Mouse (Mus musculus) forebrain, embryonic 10.5 days (tissue): Measurements from ENCODE around the gene Naxe. TPM values are rescaled to one million over a fixed set of nuclear protein-coding genes. Genes with fewer than 3 reads are reported as not detected.
A peak's percentile ranks its signal among the peaks of the same experiment; 100 is the strongest.

Experiments
- DNase-seq: peaks from one replicate; pipeline ENCODE4 v3.0.0-alpha.2; 2017; ENCODE audit warnings: low spot score; ENCODE audit errors: extremely low spot score
- H3K27ac ChIP-seq: fragments of 300-500 bp; sonication (generic); 2 replicates; pipeline ENCODE4 v1.5.1; 2016; ENCODE audit warnings: mild to moderate bottlenecking
- H3K27me3 ChIP-seq: fragments of 300-500 bp; sonication (generic); 2 replicates; pipeline ENCODE4 v1.6.1; 2016; ENCODE audit warnings: mild to moderate bottlenecking; ENCODE audit not compliant: poor library complexity, severe bottlenecking
- H3K36me3 ChIP-seq: fragments of 300-500 bp; sonication (generic); replicated peaks from 2 replicates; pipeline ENCODE4 v1.6.1; 2016; ENCODE audit warnings: mild to moderate bottlenecking, moderate library complexity
- H3K4me1 ChIP-seq: fragments of 300-500 bp; sonication (generic); 2 replicates; pipeline ENCODE4 v1.6.1; 2016
- H3K4me3 ChIP-seq: fragments of 300-500 bp; sonication (generic); 2 replicates; pipeline ENCODE4 v1.5.1; 2016; ENCODE audit warnings: mild to moderate bottlenecking, moderate library complexity
- H3K9me3 ChIP-seq: fragments of 300-500 bp; sonication (generic); 2 replicates; pipeline ENCODE4 v1.6.1; 2016; ENCODE audit warnings: mild to moderate bottlenecking, moderate library complexity
- WGBS: fragments of 180-500 bp; shearing (Covaris S2); methylation state at CpG from one replicate; pipeline ENCODE4 v1.1.7; 2016; 5-methylcytosine and 5-hydroxymethylcytosine counted together
- polyA plus RNA-seq: library from polyadenylated mRNA; unstranded; fragments of >200 nt; fragmentation: Nextera tagmentation; extraction: Ambion mirVana; gene quantifications from 2 replicates; pipeline ENCODE4 v1.2.1, GENCODE M21; 2016

Gene Naxe
- polyA plus RNA-seq: 125 and 134 TPM in 2 replicates

DNA sequence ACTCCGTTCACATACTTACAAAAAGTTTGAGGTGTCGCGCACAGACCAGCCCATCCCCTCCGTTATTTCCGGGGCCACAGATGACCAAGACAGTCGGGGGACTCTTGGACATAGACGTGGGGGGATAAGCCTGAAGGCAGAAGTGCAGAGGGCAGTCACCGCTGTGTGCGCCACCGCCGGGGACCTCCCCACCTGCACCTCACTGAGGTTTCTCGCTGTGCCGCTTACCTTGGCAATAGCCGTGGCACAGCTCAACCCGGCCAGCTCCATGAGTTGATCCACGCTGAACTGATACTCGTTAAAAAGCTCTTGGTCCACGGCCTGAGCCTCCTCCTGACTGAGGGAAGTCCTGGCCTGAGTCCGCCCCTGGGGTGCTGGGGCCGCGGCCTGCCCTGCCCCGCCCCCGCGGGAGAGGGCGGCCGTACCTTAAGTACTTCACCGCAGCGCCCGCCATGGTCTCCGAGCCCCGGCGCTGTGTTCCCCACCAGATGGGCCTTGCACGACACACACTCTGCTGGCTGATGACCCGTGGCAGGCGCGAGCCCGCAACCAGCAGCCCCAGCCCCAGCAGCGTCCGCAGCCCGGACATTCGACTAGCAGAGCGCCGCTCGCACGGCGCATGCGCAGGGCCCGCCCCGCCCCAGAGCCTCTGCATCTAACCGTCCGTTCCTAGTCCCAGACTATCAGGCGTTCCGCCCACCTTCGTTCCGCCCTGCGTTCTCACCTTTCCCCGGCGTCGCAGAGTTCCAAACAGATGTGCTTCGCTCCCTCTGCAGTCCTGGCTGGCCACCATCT lies at the start of gene Naxe:
TSS of gene Naxe (minus strand) at position 594 of the 795 bp plus-strand sequence.
- Histone ChIP-seq H3K9me3 (no peaks in the 10 kb centered on the region), H3K36me3 (peaks cover 40% of the 10 kb centered on the region), H3K4me1 (peaks cover 25% of the 10 kb centered on the region), H3K27me3 (no peaks in the 10 kb centered on the region), H3K27ac (peak within 1 kb of the TSS; percentile 91), H3K4me3 (peak within 1 kb of the TSS; percentile 77)
- DNase-seq: peak; percentile 90
- under 1% methylated on average over 60 of the region's 60 CpGs for WGBS

DNA sequence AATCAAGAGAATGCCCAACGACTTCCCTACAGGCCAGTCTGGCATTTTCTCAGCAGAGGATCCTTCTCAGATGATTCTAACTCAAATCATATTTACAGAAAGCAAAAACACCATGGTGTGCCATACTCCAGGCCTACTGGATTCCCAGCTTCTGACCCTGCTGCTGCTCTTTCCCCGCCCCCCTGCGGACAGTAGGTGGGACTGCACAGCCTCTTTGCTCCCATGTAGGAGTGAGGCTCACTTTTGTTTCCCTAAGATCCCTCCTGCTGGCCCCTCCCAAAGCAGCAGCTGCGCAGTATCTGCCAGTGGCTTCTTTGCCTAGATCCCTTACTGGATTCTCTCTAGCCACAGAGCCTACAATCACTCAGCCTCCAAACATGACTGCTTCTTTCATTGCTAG lies 47.8 kb upstream of the Naxe start:
- Histone ChIP-seq H3K36me3 (peaks cover 100% of the 10 kb centered on the region), H3K4me3 (no peak overlapping the region), H3K27me3 (no peaks in the 10 kb centered on the region), H3K4me1 (no peaks in the 10 kb centered on the region), H3K27ac (no peak overlapping the region), H3K9me3 (no peaks in the 10 kb centered on the region)
- DNase-seq: no peak
- WGBS: 81% methylated on average over 4 of the region's 4 CpGs

DNA sequence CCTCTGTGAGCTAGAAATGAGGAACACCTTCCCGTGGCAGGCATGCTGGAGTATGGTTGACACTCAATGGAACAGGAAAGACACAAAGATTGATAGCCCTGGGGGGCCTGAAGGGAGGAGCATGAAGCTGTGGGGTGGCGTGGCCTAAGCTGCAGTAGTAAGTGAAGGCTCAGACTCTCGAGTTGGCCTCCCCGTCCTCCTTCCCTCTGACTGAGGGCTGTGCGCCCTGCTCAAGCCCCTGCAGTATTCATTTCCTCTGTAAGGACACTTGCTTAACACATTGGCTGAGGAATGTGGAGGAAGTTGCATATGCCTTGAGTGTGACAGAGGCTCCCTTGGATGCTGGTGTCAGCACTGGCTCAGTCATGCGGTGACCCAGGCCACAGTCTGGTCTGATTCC lies 44.3 kb upstream of the Naxe start:
- Histone ChIP-seq H3K27ac (peak overlapping the region; percentile 30; the same call in 1 of the 2 replicates), H3K9me3 (no peaks in the 10 kb centered on the region), H3K4me1 (no peaks in the 10 kb centered on the region), H3K4me3 (no peak overlapping the region), H3K36me3 (peaks cover 96% of the 10 kb centered on the region), H3K27me3 (no peaks in the 10 kb centered on the region)
- DNase-seq: no peak
- 90% methylated on average over 6 of the region's 6 CpGs for WGBS

- Histone ChIP-seq H3K36me3 (peaks cover 96% of the 10 kb centered on the region), H3K9me3 (no peaks in the 10 kb centered on the region), H3K27ac (peak overlapping the region; percentile 30; the same call in 1 of the 2 replicates), H3K4me1 (no peaks in the 10 kb centered on the region), H3K27me3 (no peaks in the 10 kb centered on the region), H3K4me3 (no peak overlapping the region)
- WGBS: 92% methylated on average over 6 of the region's 6 CpGs
- no peak for DNase-seq
These were observed 43.9 kb upstream of the Naxe start for GRCm38 (mm10) chr3:88102196-88102595.

DNA sequence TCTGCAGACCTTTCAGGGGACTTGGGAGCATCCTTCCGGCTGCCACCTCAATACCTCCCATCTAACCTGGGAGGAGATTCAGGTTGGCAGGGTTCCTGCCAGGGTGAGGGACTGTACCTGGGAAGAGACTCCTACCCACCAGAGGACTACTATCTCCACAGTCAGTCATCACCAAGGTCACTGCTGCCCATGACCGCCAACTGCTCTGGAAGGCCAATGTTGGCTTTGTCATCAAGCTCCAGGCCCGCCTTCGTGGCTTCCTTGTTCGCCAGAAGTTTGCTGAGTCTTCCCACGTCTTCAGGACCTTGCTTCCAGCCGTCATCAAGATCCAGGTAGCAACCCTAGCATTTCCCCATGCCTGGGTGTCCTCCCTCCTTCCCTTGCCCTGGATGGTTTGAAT lies 43.4 kb upstream of the Naxe start:
- no peak for DNase-seq
- H3K27me3 ChIP-seq: no peaks in the 10 kb centered on the region
- no peak overlapping the region for H3K4me3 ChIP-seq
- peaks cover 96% of the 10 kb centered on the region for H3K36me3 ChIP-seq
- no peaks in the 10 kb centered on the region for H3K9me3 ChIP-seq
- H3K27ac ChIP-seq: no peak overlapping the region
- no peaks in the 10 kb centered on the region for H3K4me1 ChIP-seq
- 92% methylated on average over 7 of the region's 7 CpGs for WGBS

DNA sequence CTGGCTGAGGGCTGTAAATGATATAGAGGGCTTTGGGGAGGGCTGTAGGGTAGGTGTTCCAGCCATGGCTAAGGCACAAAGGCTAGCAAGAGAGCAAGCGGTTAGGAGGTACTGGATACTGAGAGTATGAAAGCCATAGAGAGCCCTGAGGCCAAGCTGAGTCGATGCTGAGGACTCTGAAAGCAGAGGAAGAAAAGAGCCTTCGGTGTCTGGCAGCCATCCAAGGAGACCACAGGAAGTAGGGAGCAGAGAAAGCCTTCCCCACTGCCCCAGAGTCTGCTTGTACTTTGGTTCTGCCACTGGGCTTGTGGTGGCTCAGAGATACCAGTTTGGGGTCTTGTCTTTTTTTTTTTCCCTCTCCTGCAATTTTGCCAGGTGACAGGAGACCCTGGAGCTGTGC lies 42.0 kb upstream of the Naxe start:
- Histone ChIP-seq H3K4me3 (no peak overlapping the region), H3K9me3 (no peaks in the 10 kb centered on the region), H3K36me3 (peaks cover 96% of the 10 kb centered on the region), H3K4me1 (no peaks in the 10 kb centered on the region), H3K27ac (no peak overlapping the region), H3K27me3 (no peaks in the 10 kb centered on the region)
- 89% methylated on average over 3 of the region's 3 CpGs for WGBS
- DNase-seq: no peak

DNA sequence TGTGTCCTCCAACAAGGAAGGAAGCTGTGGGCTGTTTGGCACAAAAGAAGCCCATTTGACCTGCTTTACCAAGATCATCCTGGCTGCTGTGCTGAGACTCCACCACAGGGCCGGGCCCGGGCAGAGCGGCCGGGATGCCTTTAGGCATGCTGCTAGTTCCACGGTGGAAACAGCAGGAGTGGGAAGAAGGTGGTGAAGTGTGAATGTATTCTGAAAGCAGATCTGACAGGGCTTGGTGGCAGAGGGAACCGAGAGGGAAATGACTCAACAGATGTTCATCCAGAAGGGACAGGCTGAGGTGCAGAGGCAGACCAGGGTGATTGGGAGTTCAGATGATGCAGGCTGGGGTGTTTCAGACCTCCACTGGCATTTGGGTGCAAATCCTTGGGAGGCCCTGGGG lies 39.4 kb upstream of the Naxe start:
- DNase-seq: no peak
- 92% methylated on average over 6 of the region's 6 CpGs for WGBS
- Histone ChIP-seq H3K36me3 (peaks cover 96% of the 10 kb centered on the region), H3K4me1 (no peaks in the 10 kb centered on the region), H3K4me3 (no peak overlapping the region), H3K27me3 (no peaks in the 10 kb centered on the region), H3K9me3 (no peaks in the 10 kb centered on the region), H3K27ac (0 out of 2 replicates have a peak overlapping the region, but pooled peaks have one; percentile 12)

DNA sequence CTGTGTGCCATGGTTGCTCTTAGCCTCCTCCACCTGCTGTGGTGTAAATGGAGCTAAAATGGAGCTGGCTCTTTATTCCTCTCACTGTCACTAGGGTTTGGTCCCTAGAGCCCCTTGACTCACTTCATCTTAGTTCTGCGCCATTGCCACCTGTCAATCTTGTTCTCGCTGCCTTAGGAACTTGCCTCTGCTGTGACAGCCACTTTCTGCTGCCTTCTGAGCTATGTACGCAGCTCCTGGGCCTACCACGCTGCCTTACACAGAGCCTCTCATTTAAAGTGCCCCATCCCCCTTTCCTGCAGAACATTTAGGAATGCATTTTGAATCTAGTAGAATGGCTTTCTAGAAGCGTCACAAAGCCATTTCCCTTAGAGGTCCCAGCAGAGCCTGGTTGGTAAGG lies 35.8 kb upstream of the Naxe start:
- Histone ChIP-seq H3K36me3 (peaks cover 100% of the 10 kb centered on the region), H3K4me3 (no peak overlapping the region), H3K4me1 (no peaks in the 10 kb centered on the region), H3K9me3 (no peaks in the 10 kb centered on the region), H3K27ac (no peak overlapping the region), H3K27me3 (no peaks in the 10 kb centered on the region)
- DNase-seq: no peak
- 87% methylated on average over 5 of the region's 5 CpGs for WGBS

DNA sequence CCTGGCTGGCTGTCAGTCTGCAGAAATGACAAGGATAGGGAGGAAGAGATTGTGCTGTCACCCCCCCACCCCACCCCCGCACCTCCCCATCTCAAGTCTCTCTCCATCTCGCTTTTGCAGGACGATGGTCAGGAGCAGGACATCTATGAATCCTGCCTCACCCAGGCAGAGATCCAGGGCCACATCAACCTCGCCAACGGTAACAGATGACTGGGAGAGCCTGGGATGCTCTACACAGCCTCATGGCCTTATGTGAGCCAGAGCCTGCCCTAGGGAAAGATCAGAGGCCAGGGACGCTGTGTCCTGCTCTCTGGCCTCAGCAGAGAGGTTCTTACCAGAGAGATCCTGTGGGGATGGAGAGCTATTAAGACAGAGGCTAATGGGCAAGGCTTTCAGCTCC lies 32.3 kb upstream of the Naxe start:
- H3K27me3 ChIP-seq: no peaks in the 10 kb centered on the region
- H3K36me3 ChIP-seq: peaks cover 97% of the 10 kb centered on the region
- no peak overlapping the region for H3K27ac ChIP-seq
- no peak overlapping the region for H3K4me3 ChIP-seq
- no peaks in the 10 kb centered on the region for H3K4me1 ChIP-seq
- no peak for DNase-seq
- WGBS: 92% methylated on average over 6 of the region's 6 CpGs
- no peaks in the 10 kb centered on the region for H3K9me3 ChIP-seq

- Histone ChIP-seq H3K36me3 (peaks cover 97% of the 10 kb centered on the region), H3K4me3 (no peak overlapping the region), H3K27me3 (no peaks in the 10 kb centered on the region), H3K9me3 (no peaks in the 10 kb centered on the region), H3K4me1 (no peaks in the 10 kb centered on the region), H3K27ac (no peak overlapping the region)
- DNase-seq: no peak
- 93% methylated on average over 7 of the region's 7 CpGs for WGBS
These were observed 31.8 kb upstream of the Naxe start for GRCm38 (mm10) chr3:88090106-88090505.

DNA sequence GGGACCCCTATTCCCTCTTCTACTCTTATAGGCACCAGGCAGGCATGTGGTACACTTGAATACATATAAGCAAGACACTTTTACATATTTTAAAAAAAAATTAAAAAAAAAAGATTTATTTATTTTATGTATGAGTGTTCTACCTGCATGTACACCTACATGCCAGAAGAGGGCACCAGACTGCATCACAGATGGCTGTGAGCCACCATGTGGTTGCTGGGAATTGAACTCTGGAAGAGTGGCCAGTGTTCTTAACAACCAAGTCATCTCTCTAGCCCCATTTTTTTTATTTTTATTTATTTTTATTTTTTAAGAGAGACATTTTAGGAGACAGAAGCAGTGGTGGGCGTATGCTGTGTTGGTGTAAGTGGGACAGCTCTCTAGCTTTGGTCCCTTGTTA lies 29.4 kb upstream of the Naxe start:
- Histone ChIP-seq H3K4me1 (peaks cover 11% of the 10 kb centered on the region), H3K27me3 (no peaks in the 10 kb centered on the region), H3K27ac (no peak overlapping the region), H3K9me3 (no peaks in the 10 kb centered on the region), H3K36me3 (peaks cover 89% of the 10 kb centered on the region), H3K4me3 (no peak overlapping the region)
- no peak for DNase-seq
- WGBS: 82% methylated on average over 1 of the region's 1 CpGs

DNA sequence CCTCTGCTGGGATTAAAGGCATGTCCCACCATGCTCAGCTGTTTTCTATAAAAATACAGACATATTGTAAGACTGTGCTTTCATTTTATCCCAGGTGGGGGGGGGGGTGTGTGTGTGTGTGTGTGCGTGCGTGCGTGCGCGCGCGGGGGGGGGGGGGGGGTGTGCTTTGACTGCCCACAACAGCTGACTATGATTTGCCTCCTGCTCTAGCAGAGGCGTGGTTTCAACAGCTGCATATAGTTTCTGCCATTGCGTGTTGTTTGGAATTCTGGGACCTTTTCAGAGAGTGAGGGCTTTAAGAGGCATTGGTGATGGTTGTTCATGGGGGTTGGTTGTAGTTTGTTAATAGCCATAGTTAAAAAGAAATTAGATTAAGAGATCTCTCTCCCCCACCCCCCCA lies 27.2 kb upstream of the Naxe start:
- H3K27ac ChIP-seq: no peak overlapping the region
- H3K9me3 ChIP-seq: no peaks in the 10 kb centered on the region
- H3K4me3 ChIP-seq: no peak overlapping the region
- H3K27me3 ChIP-seq: no peaks in the 10 kb centered on the region
- H3K4me1 ChIP-seq: peaks cover 23% of the 10 kb centered on the region
- WGBS: 91% methylated on average over 9 of the region's 9 CpGs
- peaks cover 67% of the 10 kb centered on the region for H3K36me3 ChIP-seq
- no peak for DNase-seq

DNA sequence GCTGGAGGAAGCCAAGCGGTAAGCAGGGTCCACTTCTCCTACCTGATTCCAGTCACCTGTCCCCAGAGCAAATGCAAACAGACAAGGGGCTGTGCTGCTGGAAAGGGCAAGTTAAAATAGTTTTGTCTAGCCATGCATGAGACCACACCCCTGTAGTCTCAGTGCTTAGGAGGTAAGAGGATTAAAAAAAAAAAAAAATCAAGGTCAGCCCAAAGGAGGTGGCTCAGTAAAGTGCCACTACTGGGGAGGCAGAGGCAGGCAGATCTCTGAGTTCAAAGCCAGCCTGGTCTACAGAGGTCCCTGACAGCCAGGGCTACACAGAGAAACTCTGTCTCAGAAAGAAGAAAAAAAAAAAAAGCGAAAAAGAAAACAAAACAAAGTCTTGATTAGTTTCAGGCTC lies 25.7 kb upstream of the Naxe start:
- Histone ChIP-seq H3K27me3 (no peaks in the 10 kb centered on the region), H3K27ac (no peak overlapping the region), H3K4me3 (no peak overlapping the region; the same call in 1 of the 2 replicates), H3K4me1 (peaks cover 23% of the 10 kb centered on the region), H3K9me3 (no peaks in the 10 kb centered on the region), H3K36me3 (peaks cover 52% of the 10 kb centered on the region)
- WGBS: 92% methylated on average over 2 of the region's 2 CpGs
- no peak for DNase-seq
